Mouse (Mus musculus) frontal cortex, adult (tissue): Measurements from ENCODE around the gene Gm49027.
"Not testable (repeated sequence)": the region's sequence is repeated elsewhere in the genome, so short reads cannot be mapped to it uniquely, and the experiment has no call there.

ENCODE experiments used
- ATAC-seq: cut with Nextera tagmentation; 2 replicates; pipeline ENCODE4 v1.9.2; 2017; ENCODE audit warnings: mild to moderate bottlenecking, moderate library complexity, mixed read lengths; ENCODE audit not compliant: low TSS enrichment

Gene Gm49027

GRCm38 (mm10) chr5:123525281-123525680 is at the start of gene Gm49027:
Gene Gm49027 (minus strand): TSS chr5:123525488.
- ATAC-seq = no peak

- ATAC-seq = 0 out of 2 replicates have a peak, but pooled peaks have one; percentile 17
These were observed 48.1 kb upstream of the Gm49027 start for GRCm38 (mm10) chr5:123573362-123573761.

- ATAC-seq = peak; percentile 93
These were observed 47.3 kb upstream of the Gm49027 start, which contains the start of gene Vps33a for GRCm38 (mm10) chr5:123572357-123573186. Gene Vps33a (minus strand): TSS chr5:123573038.

GRCm38 (mm10) chr5:123561128-123561527 is 35.8 kb upstream of the Gm49027 start:
- peak; percentile 84 for ATAC-seq

- peak; percentile 53; the same call in 1 of the 2 replicates for ATAC-seq
These were observed 34.3 kb upstream of the Gm49027 start for GRCm38 (mm10) chr5:123559588-123559987.

- no peak for ATAC-seq
These were observed 31.2 kb upstream of the Gm49027 start for GRCm38 (mm10) chr5:123556451-123556850.

- ATAC-seq = no peak
These were observed 30.4 kb upstream of the Gm49027 start for GRCm38 (mm10) chr5:123555693-123556092.

- no peak for ATAC-seq
These were observed 8.5 kb upstream of the Gm49027 start for GRCm38 (mm10) chr5:123533801-123534200.

GRCm38 (mm10) chr5:123530056-123530455 is 4.8 kb upstream of the Gm49027 start:
- ATAC-seq = no peak

GRCm38 (mm10) chr5:123528641-123529040 is 3.4 kb upstream of the Gm49027 start:
- ATAC-seq = no peak

- ATAC-seq = no peak
These were observed 718 bp upstream of the Gm49027 start for GRCm38 (mm10) chr5:123525916-123526495.

GRCm38 (mm10) chr5:123524393-123524750 is 916 bp downstream of the Gm49027 start:
- ATAC-seq = peak; percentile 80

GRCm38 (mm10) chr5:123523692-123524392 is 1.4 kb downstream of the Gm49027 start, which contains the start of gene Diablo:
Gene Diablo (minus strand): TSS chr5:123524176.
- peak; percentile 94 for ATAC-seq

GRCm38 (mm10) chr5:123522166-123522565 is 3.1 kb downstream of the Gm49027 start:
- no peak for ATAC-seq

- ATAC-seq = no peak
These were observed 3.7 kb downstream of the Gm49027 start for GRCm38 (mm10) chr5:123521621-123522020.

- ATAC-seq = no peak
These were observed 4.6 kb downstream of the Gm49027 start for GRCm38 (mm10) chr5:123520666-123521065.

- no peak for ATAC-seq
These were observed 10.4 kb downstream of the Gm49027 start for GRCm38 (mm10) chr5:123514871-123515270.

- no peak for ATAC-seq
These were observed 13.2 kb downstream of the Gm49027 start for GRCm38 (mm10) chr5:123512102-123512501.

GRCm38 (mm10) chr5:123511426-123511825 is 13.9 kb downstream of the Gm49027 start:
- not testable (repeated sequence) for ATAC-seq

- no peak for ATAC-seq
These were observed 15.1 kb downstream of the Gm49027 start, which contains the start of gene B3gnt4 for GRCm38 (mm10) chr5:123510160-123510559. Gene B3gnt4 (plus strand): TSS chr5:123510460.

GRCm38 (mm10) chr5:123508921-123509320 is 16.4 kb downstream of the Gm49027 start:
- no peak for ATAC-seq
